Mouse (Mus musculus) hindbrain, embryonic 16.5 days (tissue): ENCODE results near the gene Tpm4. TPM values are rescaled to one million over a fixed set of nuclear protein-coding genes. Genes with fewer than 3 reads are reported as not detected.
A peak's percentile ranks its signal among the peaks of the same experiment; 100 is the strongest.

Source experiments
- ATAC-seq: fragments of 200-750 bp; cut with Nextera tagmentation; 2 replicates; pipeline ENCODE4 v1.8.0; 2017; ENCODE audit warnings: moderate TSS enrichment, moderate library complexity
- H3K27ac ChIP-seq: fragments of 300-500 bp; sonication (generic); 2 replicates; pipeline ENCODE4 v1.5.1; 2014; ENCODE audit warnings: low read depth, mild to moderate bottlenecking, control low read depth, low read length, moderate library complexity
- H3K27me3 ChIP-seq: fragments of 300-500 bp; sonication (generic); replicated peaks from 2 replicates; pipeline ENCODE4 v1.6.1; 2014; ENCODE audit warnings: low read length; ENCODE audit not compliant: control insufficient read depth, insufficient read depth
- H3K36me3 ChIP-seq: fragments of 300-500 bp; sonication (generic); 2 replicates; pipeline ENCODE4 v1.6.1; 2014; ENCODE audit warnings: mild to moderate bottlenecking, low read length, moderate library complexity, mixed read lengths; ENCODE audit not compliant: control insufficient read depth, insufficient read depth
- H3K4me1 ChIP-seq: fragments of 300-500 bp; sonication (generic); 2 replicates; pipeline ENCODE4 v1.6.1; 2014; ENCODE audit warnings: low read depth, low read length; ENCODE audit not compliant: control insufficient read depth, insufficient read depth
- H3K4me2 ChIP-seq: fragments of 300-500 bp; sonication (generic); 2 replicates; pipeline ENCODE4 v1.6.1; 2014; ENCODE audit warnings: mild to moderate bottlenecking, low read length, control low read depth, moderate library complexity
- H3K4me3 ChIP-seq: fragments of 300-500 bp; sonication (generic); 2 replicates; pipeline ENCODE4 v1.5.1; 2014; ENCODE audit warnings: mild to moderate bottlenecking, low read length, control low read depth, moderate library complexity
- H3K9ac ChIP-seq: fragments of 300-500 bp; sonication (generic); 2 replicates; pipeline ENCODE4 v1.6.1; 2014; ENCODE audit warnings: low read depth, mild to moderate bottlenecking, control low read depth, low read length, moderate library complexity
- H3K9me3 ChIP-seq: fragments of 300-500 bp; sonication (generic); 2 replicates; pipeline ENCODE4 v1.6.1; 2014; ENCODE audit warnings: mild to moderate bottlenecking, low read length, moderate library complexity; ENCODE audit not compliant: control insufficient read depth
- WGBS: fragments of 180-500 bp; shearing (Covaris S2); extraction: QIAGEN DNeasy Blood & Tissue Kit; methylation state at CpG from one replicate; pipeline ENCODE4 v1.1.7; 2014; 5-methylcytosine and 5-hydroxymethylcytosine counted together
- polyA plus RNA-seq: library from polyadenylated mRNA; unstranded; fragments of >200 nt; fragmentation: Nextera tagmentation; extraction: Ambion mirVana; gene quantifications from 2 replicates; pipeline ENCODE4 v1.2.1, GENCODE M21; 2015

Gene Tpm4
- polyA plus RNA-seq, 1 experiment from 2014 or later = 174 TPM

GRCm38 (mm10) chr8:72135446-72136301, 899 bp downstream of the Tpm4 start:
- H3K9ac ChIP-seq = peak overlapping the region; percentile 89
- WGBS = under 1% methylated on average over 58 of the region's 62 CpGs
- 0 out of 2 replicates have a peak, but pooled peaks cover 4% of the 10 kb centered on the region for H3K36me3 ChIP-seq
- no peaks in the 10 kb centered on the region for H3K27me3 ChIP-seq
- peak overlapping the region; percentile 64 for H3K4me3 ChIP-seq
- ATAC-seq = peak; percentile 74
- no peaks in the 10 kb centered on the region for H3K9me3 ChIP-seq
- peak overlapping the region; percentile 96 for H3K4me2 ChIP-seq
- peak overlapping the region; percentile 87 for H3K27ac ChIP-seq
- peaks cover 9% of the 10 kb centered on the region for H3K4me1 ChIP-seq

GRCm38 (mm10) chr8:72136302-72136978, 1.7 kb downstream of the Tpm4 start:
- peak overlapping the region; percentile 96 for H3K4me2 ChIP-seq
- 2% methylated on average over 18 of the region's 18 CpGs for WGBS
- H3K9ac ChIP-seq = peak overlapping the region; percentile 89

DNA sequence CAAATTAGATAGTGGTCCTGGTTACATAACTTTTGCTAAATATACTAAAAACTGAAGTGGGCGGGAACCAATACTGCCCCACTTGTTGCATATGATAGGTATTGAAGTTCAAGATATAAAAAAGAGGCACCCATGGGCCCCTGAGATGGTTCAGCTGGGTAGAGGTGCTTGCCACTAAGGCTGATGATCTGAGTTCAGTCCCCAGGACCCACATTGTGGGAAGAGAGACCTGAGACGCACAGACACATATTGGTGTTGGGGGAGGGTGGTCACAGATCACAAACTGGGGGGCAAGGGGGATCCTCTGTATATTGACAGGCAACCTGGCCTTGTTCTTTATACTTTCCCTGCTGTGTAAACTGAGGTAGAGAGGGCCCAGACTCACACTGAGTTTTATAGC, 2.7 kb downstream of the Tpm4 start:
- 87% methylated on average over 2 of the region's 2 CpGs for WGBS
- Histone ChIP-seq H3K4me3 (no peak overlapping the region), H3K4me1 (peaks cover 9% of the 10 kb centered on the region), H3K27me3 (no peaks in the 10 kb centered on the region), H3K36me3 (peaks cover 4% of the 10 kb centered on the region; the same call in 1 of the 2 replicates), H3K9ac (no peak overlapping the region), H3K4me2 (peak overlapping the region; percentile 96), H3K27ac (no peak overlapping the region), H3K9me3 (no peaks in the 10 kb centered on the region)
- ATAC-seq = no peak

More at GRCm38 (mm10) chr8:72136302-72136978, 1.7 kb downstream of the Tpm4 start:
- Histone ChIP-seq H3K27ac (peak overlapping the region; percentile 87), H3K4me3 (peak overlapping the region; percentile 64), H3K36me3 (peaks cover 4% of the 10 kb centered on the region; the same call in 1 of the 2 replicates), H3K9me3 (no peaks in the 10 kb centered on the region), H3K27me3 (no peaks in the 10 kb centered on the region), H3K4me1 (peaks cover 9% of the 10 kb centered on the region)
- peak; percentile 51 for ATAC-seq

GRCm38 (mm10) chr8:72138456-72138855, 3.7 kb downstream of the Tpm4 start:
- Histone ChIP-seq H3K9me3 (no peaks in the 10 kb centered on the region), H3K27ac (no peak overlapping the region), H3K27me3 (no peaks in the 10 kb centered on the region), H3K4me3 (no peak overlapping the region), H3K9ac (no peak overlapping the region), H3K4me1 (peaks cover 9% of the 10 kb centered on the region), H3K36me3 (peaks cover 7% of the 10 kb centered on the region; the same call in 1 of the 2 replicates), H3K4me2 (no peak overlapping the region)
- 97% methylated on average over 5 of the region's 5 CpGs for WGBS
- ATAC-seq = no peak

- no peak overlapping the region for H3K9ac ChIP-seq
- WGBS = 97% methylated on average over 13 of the region's 13 CpGs
- H3K36me3 ChIP-seq = peaks cover 32% of the 10 kb centered on the region
- H3K9me3 ChIP-seq = no peaks in the 10 kb centered on the region
- no peak for ATAC-seq
- H3K4me3 ChIP-seq = no peak overlapping the region
- no peak overlapping the region for H3K27ac ChIP-seq
- no peaks in the 10 kb centered on the region for H3K4me1 ChIP-seq
- no peak overlapping the region for H3K4me2 ChIP-seq
- no peaks in the 10 kb centered on the region for H3K27me3 ChIP-seq
These were observed 8.6 kb downstream of the Tpm4 start for GRCm38 (mm10) chr8:72143256-72143824.

- WGBS = 91% methylated on average over 5 of the region's 5 CpGs
- Histone ChIP-seq H3K9ac (no peak overlapping the region), H3K4me1 (no peaks in the 10 kb centered on the region), H3K36me3 (peaks cover 27% of the 10 kb centered on the region), H3K27ac (no peak overlapping the region), H3K27me3 (no peaks in the 10 kb centered on the region), H3K9me3 (no peaks in the 10 kb centered on the region), H3K4me2 (no peak overlapping the region), H3K4me3 (no peak overlapping the region)
- ATAC-seq = no peak
These were observed 9.7 kb downstream of the Tpm4 start for GRCm38 (mm10) chr8:72144345-72144975.

DNA sequence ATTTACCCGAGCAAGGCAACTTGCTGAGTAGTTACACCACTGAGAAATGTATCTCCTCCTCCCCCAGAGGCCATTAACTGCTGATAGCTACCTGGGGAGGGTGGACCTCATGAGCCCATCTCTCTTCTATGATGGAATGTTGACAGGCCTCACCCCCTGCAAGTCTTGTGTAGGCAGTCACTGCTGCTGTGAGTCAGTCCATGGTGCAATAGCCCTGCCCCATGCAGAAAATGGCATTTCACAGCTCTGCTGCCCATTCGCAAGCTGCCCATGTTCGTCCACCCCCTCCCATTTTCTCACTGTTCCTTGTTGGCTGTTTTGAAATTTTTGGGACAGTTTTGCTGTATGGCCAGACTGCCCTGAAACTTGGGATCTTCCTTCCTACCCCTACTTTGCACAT, 10.7 kb downstream of the Tpm4 start:
- H3K4me3 ChIP-seq = no peak overlapping the region
- no peaks in the 10 kb centered on the region for H3K27me3 ChIP-seq
- peaks cover 32% of the 10 kb centered on the region for H3K36me3 ChIP-seq
- H3K9ac ChIP-seq = no peak overlapping the region
- H3K27ac ChIP-seq = no peak overlapping the region
- 88% methylated on average over 3 of the region's 3 CpGs for WGBS
- no peaks in the 10 kb centered on the region for H3K9me3 ChIP-seq
- ATAC-seq = no peak
- H3K4me1 ChIP-seq = no peaks in the 10 kb centered on the region
- no peak overlapping the region for H3K4me2 ChIP-seq

- H3K9ac ChIP-seq = no peak overlapping the region
- no peak for ATAC-seq
- H3K4me3 ChIP-seq = no peak overlapping the region
- peaks cover 34% of the 10 kb centered on the region for H3K36me3 ChIP-seq
- no peak overlapping the region for H3K27ac ChIP-seq
- H3K27me3 ChIP-seq = no peaks in the 10 kb centered on the region
- no peak overlapping the region for H3K4me2 ChIP-seq
- H3K9me3 ChIP-seq = no peaks in the 10 kb centered on the region
- WGBS = 80% methylated on average over 1 of the region's 1 CpGs
- H3K4me1 ChIP-seq = no peaks in the 10 kb centered on the region
These were observed 11.3 kb downstream of the Tpm4 start for GRCm38 (mm10) chr8:72146056-72146455.
